8 mouse cellular contexts compared by ENCODE assay signal in genomic region chr8:119575366-119575726, GRCm38 (mm10). TPM values are rescaled to one million over a fixed set of nuclear protein-coding genes. Genes with fewer than 3 reads are reported as not detected.
A peak's percentile ranks its signal among the peaks of the same experiment; 100 is the strongest.
DNase-seq lines count a peak whose midpoint lies in the region; ATAC-seq and TF ChIP-seq lines count a peak whose summit lies in the region.

No protein-coding gene starts in this region.

- H3K4me2 ChIP-seq in heart, embryonic 15.5 days, result peak overlapping the region; percentile 85
- H3K4me2 ChIP-seq in midbrain, embryonic 11.5 days, result peak overlapping the region; percentile 80

- intact Hi-C loops in heart, postnatal 14 days (cut with DNase I), result no loop called here

- H3K27me3 ChIP-seq in heart, embryonic 15.5 days, result peaks cover 24% of the 10 kb centered on the region
- no peaks in the 10 kb centered on the region for H3K27me3 ChIP-seq in G1E (ENCODE audit: insufficient read depth, low read length)
- peaks cover 55% of the 10 kb centered on the region for H3K27me3 ChIP-seq in hindbrain, embryonic 10.5 days (ENCODE audit: insufficient read depth, poor library complexity, severe bottlenecking)
- H3K27me3 ChIP-seq in midbrain, embryonic 11.5 days (ENCODE audit: control insufficient read depth, insufficient read depth, low read length), result peaks cover 7% of the 10 kb centered on the region; the same call in 1 of the 2 replicates

- H3K9ac ChIP-seq in heart, embryonic 15.5 days, result peak overlapping the region; percentile 73
- peak overlapping the region; percentile 90; the same call in 1 of the 2 replicates for H3K9ac ChIP-seq in midbrain, embryonic 11.5 days (ENCODE audit: low read length)

- H3K36me3 ChIP-seq in heart, embryonic 15.5 days, result no peaks in the 10 kb centered on the region
- H3K36me3 ChIP-seq in G1E (replicated peaks), result peaks cover 28% of the 10 kb centered on the region
- H3K36me3 ChIP-seq in hindbrain, embryonic 10.5 days, result no peaks in the 10 kb centered on the region
- no peaks in the 10 kb centered on the region for H3K36me3 ChIP-seq in midbrain, embryonic 11.5 days (ENCODE audit: control insufficient read depth, insufficient read depth, low read length)

- peaks cover 17% of the 10 kb centered on the region for H3K4me1 ChIP-seq in heart, embryonic 15.5 days (replicated peaks)
- peaks cover 83% of the 10 kb centered on the region for H3K4me1 ChIP-seq in G1E (ENCODE audit: insufficient read depth, low read depth, low read length)
- H3K4me1 ChIP-seq in hindbrain, embryonic 10.5 days (replicated peaks), result peaks cover 28% of the 10 kb centered on the region
- peaks cover 11% of the 10 kb centered on the region for H3K4me1 ChIP-seq in midbrain, embryonic 11.5 days (ENCODE audit: control insufficient read depth, insufficient read depth, low read length)

- no peak overlapping the region for H3K27ac ChIP-seq in heart, embryonic 15.5 days
- H3K27ac ChIP-seq in hindbrain, embryonic 10.5 days, result peak overlapping the region; percentile 94
- no peak overlapping the region for H3K27ac ChIP-seq in midbrain, embryonic 11.5 days (ENCODE audit: low read depth, low read length)

- H3K4me3 ChIP-seq in heart, embryonic 15.5 days, result peak overlapping the region; percentile 74
- peak overlapping the region; percentile 85 for H3K4me3 ChIP-seq in G1E (ENCODE audit: low read depth, low read length)
- H3K4me3 ChIP-seq in hindbrain, embryonic 10.5 days, result peak overlapping the region; percentile 74
- peak overlapping the region; percentile 91 for H3K4me3 ChIP-seq in midbrain, embryonic 11.5 days (ENCODE audit: low read depth, low read length)

- no peaks in the 10 kb centered on the region for H3K9me3 ChIP-seq in heart, embryonic 15.5 days (replicated peaks)
- no peaks in the 10 kb centered on the region for H3K9me3 ChIP-seq in G1E (replicated peaks)
- H3K9me3 ChIP-seq in hindbrain, embryonic 10.5 days, result no peaks in the 10 kb centered on the region
- no peaks in the 10 kb centered on the region for H3K9me3 ChIP-seq in midbrain, embryonic 11.5 days (ENCODE audit: control insufficient read depth, low read length)

- 2% methylated on average over 16 of the region's 16 CpGs for WGBS in heart, embryonic 15.5 days
- WGBS in hindbrain, embryonic 10.5 days, result 1% methylated on average over 16 of the region's 16 CpGs
- 2% methylated on average over 16 of the region's 16 CpGs for WGBS in midbrain, embryonic 11.5 days

- no peak for DNase-seq in heart, postnatal 14 days
- DNase-seq in G1E (ENCODE audit: low spot score), result no peak
- no peak for DNase-seq in hindbrain, embryonic 10.5 days (ENCODE audit: low spot score)
- no peak for DNase-seq in midbrain, embryonic 11.5 days (ENCODE audit: low spot score, missing footprints)
- no peak for DNase-seq in embryo, embryonic 10 days (ENCODE audit: low spot score)
- DNase-seq in spleen, adult 18-20 months, result no peak

- ATAC-seq in heart, embryonic 15.5 days (replicated peaks; ENCODE audit: insufficient number of reproducible peaks, insufficient read depth, low FRiP score, low read depth), result no peak; the same call in 1 of the 2 replicates
- ATAC-seq in G1E (ENCODE audit: extremely low read depth, insufficient number of reproducible peaks, low FRiP score, poor library complexity, severe bottlenecking), result no peak
- ATAC-seq in midbrain, embryonic 11.5 days (ENCODE audit: low FRiP score), result no peak
- ATAC-seq in CD4-positive, CD25-positive, alpha-beta regulatory T cell, adult 4 months, result no peak

- no peak for TF ChIP-seq CTCF in G1E (IDR thresholded peaks at IDR 0.05; ENCODE audit: low read depth, low read length)

RNA-seq across cellular contexts. Expression of gene Dnaaf1, which starts 0.3 kb away (rescaled TPM):
- 0.16 and 0.27 TPM in 2 replicates for polyA plus RNA-seq in heart, embryonic 15.5 days (2015; fragmentation: Nextera tagmentation; extraction: Ambion mirVana)
- under 1 TPM in 1 of 2 experiments, not detected in 1; 0.12 TPM for total RNA-seq in heart, postnatal 14 days (2021)
- total RNA-seq in G1E (2014; fragmentation: Nextera tagmentation), result not detected in 2 replicates
- total RNA-seq in G1E (2017), result 0.11 and 0.12 TPM in 2 replicates
- 0.10 and 0.17 TPM in 2 replicates for polyA plus RNA-seq in G1E (2012)
- polyA plus RNA-seq in hindbrain, embryonic 10.5 days (2016; fragmentation: Nextera tagmentation; extraction: Ambion mirVana), result 0.39 and 1.3 TPM in 2 replicates
- 0.19 TPM in 1 of 2 replicates, not detected in the other for polyA plus RNA-seq in midbrain, embryonic 11.5 days (2014; fragmentation: Nextera tagmentation; extraction: Ambion mirVana)
- not detected for polyA plus RNA-seq in CD4-positive, CD25-positive, alpha-beta regulatory T cell, adult 4 months (2017; shearing (Covaris generic))

RNA-seq across cellular contexts. Expression of gene Hsdl1, which starts 0.4 kb away (rescaled TPM):
- 25.4 and 39.8 TPM in 2 replicates for polyA plus RNA-seq in heart, embryonic 15.5 days (2015; fragmentation: Nextera tagmentation; extraction: Ambion mirVana)
- total RNA-seq in heart, postnatal 14 days (2021), result 10 to 100 TPM; 17.9 to 20.7 TPM
- total RNA-seq in G1E (2014; fragmentation: Nextera tagmentation) (19.3 and 22.7 TPM in 2 replicates), G1E (2017) (56.7 and 58.0 TPM in 2 replicates)
- polyA plus RNA-seq in G1E (2012), result 38.7 and 42.2 TPM in 2 replicates
- polyA plus RNA-seq in hindbrain, embryonic 10.5 days (2016; fragmentation: Nextera tagmentation; extraction: Ambion mirVana), result 65.1 and 78.0 TPM in 2 replicates
- 76.2 and 86.7 TPM in 2 replicates for polyA plus RNA-seq in midbrain, embryonic 11.5 days (2014; fragmentation: Nextera tagmentation; extraction: Ambion mirVana)
- 10 to 100 TPM; 68.3 to 83.5 TPM for polyA plus RNA-seq in CD4-positive, CD25-positive, alpha-beta regulatory T cell, adult 4 months (2017; shearing (Covaris generic))

RNA-seq across cellular contexts. Expression of gene Mbtps1, which starts 16.8 kb away (rescaled TPM):
- polyA plus RNA-seq in heart, embryonic 15.5 days (2015; fragmentation: Nextera tagmentation; extraction: Ambion mirVana), result 57.2 and 75.0 TPM in 2 replicates
- 10 to 100 TPM; 54.0 to 54.7 TPM for total RNA-seq in heart, postnatal 14 days (2021)
- 80.9 and 98.7 TPM in 2 replicates for total RNA-seq in G1E (2014; fragmentation: Nextera tagmentation)
- 37.3 and 40.2 TPM in 2 replicates for total RNA-seq in G1E (2017)
- polyA plus RNA-seq in G1E (2012), result 107 and 108 TPM in 2 replicates
- polyA plus RNA-seq in hindbrain, embryonic 10.5 days (2016; fragmentation: Nextera tagmentation; extraction: Ambion mirVana), result 104 and 107 TPM in 2 replicates
- 83.3 and 84.6 TPM in 2 replicates for polyA plus RNA-seq in midbrain, embryonic 11.5 days (2014; fragmentation: Nextera tagmentation; extraction: Ambion mirVana)
- polyA plus RNA-seq in CD4-positive, CD25-positive, alpha-beta regulatory T cell, adult 4 months (2017; shearing (Covaris generic)), result 10 to 100 TPM; 45.9 to 90.2 TPM

RNA-seq across cellular contexts. Expression of gene Taf1c, which starts 29.7 kb away (rescaled TPM):
- polyA plus RNA-seq in heart, embryonic 15.5 days (2015; fragmentation: Nextera tagmentation; extraction: Ambion mirVana), result 4.1 and 8.8 TPM in 2 replicates
- total RNA-seq in heart, postnatal 14 days (2021), result 1 to 10 TPM; 4.0 to 4.2 TPM
- total RNA-seq in G1E (2014; fragmentation: Nextera tagmentation), result 6.6 and 7.1 TPM in 2 replicates
- 7.7 and 8.7 TPM in 2 replicates for total RNA-seq in G1E (2017)
- polyA plus RNA-seq in G1E (2012), result 53.2 and 65.0 TPM in 2 replicates
- 16.8 and 17.4 TPM in 2 replicates for polyA plus RNA-seq in hindbrain, embryonic 10.5 days (2016; fragmentation: Nextera tagmentation; extraction: Ambion mirVana)
- 11.1 and 13.4 TPM in 2 replicates for polyA plus RNA-seq in midbrain, embryonic 11.5 days (2014; fragmentation: Nextera tagmentation; extraction: Ambion mirVana)
- 10 to 100 TPM; 13.3 to 17.1 TPM for polyA plus RNA-seq in CD4-positive, CD25-positive, alpha-beta regulatory T cell, adult 4 months (2017; shearing (Covaris generic))

RNA-seq across cellular contexts. Expression of gene Adad2, which starts 37.2 kb away (rescaled TPM):
- not detected in 2 replicates for polyA plus RNA-seq in heart, embryonic 15.5 days (2015; fragmentation: Nextera tagmentation; extraction: Ambion mirVana)
- not detected for total RNA-seq in heart, postnatal 14 days (2021)
- not detected in 2 replicates for total RNA-seq in G1E (2014; fragmentation: Nextera tagmentation)
- total RNA-seq in G1E (2017), result not detected in 2 replicates
- not detected in 2 replicates for polyA plus RNA-seq in G1E (2012)
- 0.16 and 0.41 TPM in 2 replicates for polyA plus RNA-seq in hindbrain, embryonic 10.5 days (2016; fragmentation: Nextera tagmentation; extraction: Ambion mirVana)
- polyA plus RNA-seq in midbrain, embryonic 11.5 days (2014; fragmentation: Nextera tagmentation; extraction: Ambion mirVana), result 0.11 and 0.27 TPM in 2 replicates
- polyA plus RNA-seq in CD4-positive, CD25-positive, alpha-beta regulatory T cell, adult 4 months (2017; shearing (Covaris generic)), result not detected
